ENCODE assay signal across 13 mouse cellular contexts in genomic region chr2:148519689-148520290, GRCm38 (mm10).
DNase-seq lines count a peak whose midpoint lies in the region; ATAC-seq and TF ChIP-seq lines count a peak whose summit lies in the region.
"Had no signal": no experiment of that assay in that cellular context is flagged by ENCODE, and none has a peak within 500 bp of the region (broad histone marks: within the 10 kb centered on the region; RNA-seq: fewer than 3 reads in every experiment).

No protein-coding gene starts in this region.

- H3K4me2 ChIP-seq in lung, embryonic 16.5 days (ENCODE audit: low read depth, low read length): no peak overlapping the region

- H3K9ac ChIP-seq in lung, embryonic 16.5 days (ENCODE audit: low read length): no peak overlapping the region

- H3K27me3 ChIP-seq in heart, embryonic 10.5 days (ENCODE audit: insufficient read depth, poor library complexity, severe bottlenecking): no peaks in the 10 kb centered on the region
- no peaks in the 10 kb centered on the region for H3K27me3 ChIP-seq in lung, embryonic 16.5 days (ENCODE audit: control insufficient read depth, insufficient read depth, low read depth, low read length)

- TF ChIP-seq CTCF in lung, adult 2 months (IDR thresholded peaks at IDR 0.05; ENCODE audit: insufficient read depth, low read length): no peak

- no peaks in the 10 kb centered on the region for H3K36me3 ChIP-seq in heart, embryonic 10.5 days
- no peaks in the 10 kb centered on the region for H3K36me3 ChIP-seq in lung, embryonic 16.5 days (ENCODE audit: control insufficient read depth, insufficient read depth, low read length)

- no peak overlapping the region for H3K4me3 ChIP-seq in heart, embryonic 10.5 days
- no peak overlapping the region for H3K4me3 ChIP-seq in lung, embryonic 16.5 days (ENCODE audit: low read length)
- no peak overlapping the region for H3K4me3 ChIP-seq in lung, adult 2 months (replicated peaks; ENCODE audit: extremely low read depth, low read depth, low read length)

- TF ChIP-seq POLR2A in lung, adult 2 months (IDR thresholded peaks at IDR 0.05; ENCODE audit: borderline replicate concordance, extremely low read depth, low read depth, low read length): no peak

- peaks cover 21% of the 10 kb centered on the region; the same call in 1 of the 2 replicates for H3K4me1 ChIP-seq in heart, embryonic 10.5 days
- peaks cover 21% of the 10 kb centered on the region for H3K4me1 ChIP-seq in lung, embryonic 16.5 days (replicated peaks; ENCODE audit: control insufficient read depth, insufficient read depth, low read length)
- peaks cover 14% of the 10 kb centered on the region for H3K4me1 ChIP-seq in lung, adult 2 months (ENCODE audit: control insufficient read depth, insufficient read depth, low read length)

- H3K9me3 ChIP-seq in heart, embryonic 10.5 days: no peaks in the 10 kb centered on the region
- H3K9me3 ChIP-seq in lung, embryonic 16.5 days (ENCODE audit: control insufficient read depth, low read length): no peaks in the 10 kb centered on the region

- ATAC-seq in lung, embryonic 16.5 days (ENCODE audit: low read depth): peak; percentile 82

- 21% methylated on average over 10 of the region's 10 CpGs for WGBS in heart, embryonic 10.5 days
- WGBS in lung, embryonic 16.5 days: 22% methylated on average over 10 of the region's 10 CpGs
- 40% methylated on average over 10 of the region's 10 CpGs for WGBS in lung, adult 2 months

- DNase-seq in heart, embryonic 10.5 days (ENCODE audit: low spot score): no peak
- no peak for DNase-seq in heart, postnatal 14 days
- no peak for DNase-seq in lung, adult 2 months
- peak; percentile 44 for DNase-seq in embryo, embryonic 11 days
- DNase-seq in lung, postnatal 36 days: peak; percentile 39
- no peak for DNase-seq in right cerebral cortex, postnatal 14 days
- no peak for DNase-seq in Muller cell, postnatal 12 days (ENCODE audit: inconsistent ontology term)
- DNase-seq: adrenal gland, postnatal 25 days; kidney, adult 11 months; liver; right cerebral cortex, adult 18-20 months had no signal

- 0 out of 2 replicates have a peak overlapping the region, but pooled peaks have one; percentile 29 for H3K27ac ChIP-seq in heart, embryonic 10.5 days
- H3K27ac ChIP-seq in lung, embryonic 16.5 days (ENCODE audit: low read length): peak overlapping the region; percentile 41
- H3K27ac ChIP-seq: macrophage had no signal

- intact Hi-C loops in heart, postnatal 14 days (cut with DNase I): loop anchor here (5.0 kb wide), 1 partner anchor 77 kb away; the partner anchor contains the start of gene Cd93

Comparison
In these comparisons a context has a peak if more than half of its experiments do, and no peak if none do; other contexts are left out.
1. DNase-seq: peak in embryo, embryonic 11 days (single experiment) and lung, postnatal 36 days (single experiment); none in heart, embryonic 10.5 days (single experiment), heart, postnatal 14 days (0 of 2), lung, adult 2 months (single experiment), right cerebral cortex, postnatal 14 days (single experiment) and Muller cell, postnatal 12 days (single experiment).